Mouse (Mus musculus): ENCODE measurements around the gene Krtdap. TPM values are rescaled to one million over a fixed set of nuclear protein-coding genes. Genes with fewer than 3 reads are reported as not detected.
A peak's percentile ranks its signal among the peaks of the same experiment; 100 is the strongest.
"Not testable (repeated sequence)": the region's sequence is repeated elsewhere in the genome, so short reads cannot be mapped to it uniquely, and the experiment has no call there.

The Krtdap gene
- total RNA-seq (2021), result not detected
- long read RNA-seq, experiment 1, result 0 reads
- long read RNA-seq, experiment 2, result 0 reads

DNA sequence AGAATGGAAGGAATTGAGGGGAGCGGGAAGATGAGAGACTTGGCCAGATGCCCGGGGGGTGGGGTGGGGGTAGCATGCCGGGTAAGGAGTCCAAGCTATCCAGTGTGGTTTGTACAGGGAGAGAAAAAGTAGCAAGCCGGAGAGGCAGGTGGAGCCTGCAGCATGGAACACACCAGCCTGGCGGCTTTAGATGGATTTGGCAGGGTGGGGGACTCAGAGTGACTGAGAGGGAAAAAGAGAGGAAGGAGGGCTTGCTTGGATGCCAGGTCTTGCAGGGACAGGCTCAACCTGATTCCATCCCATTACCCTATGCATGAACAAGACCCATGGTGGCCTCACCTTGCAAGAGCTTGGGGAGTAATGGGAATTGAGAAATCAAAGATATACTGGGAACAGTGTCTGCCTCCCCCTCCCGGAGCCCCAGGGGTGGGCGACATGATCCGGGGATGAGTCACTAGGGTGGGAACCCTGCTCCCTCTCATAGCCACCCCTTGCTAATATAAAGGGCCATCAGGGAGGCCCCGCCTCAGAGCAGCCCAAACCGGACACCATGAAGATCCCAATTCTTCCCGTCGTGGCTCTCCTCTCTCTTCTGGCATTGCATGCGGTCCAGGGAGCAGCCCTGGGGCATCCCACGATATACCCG, at the start of gene Krtdap:
Krtdap (plus strand) TSS at position 520 of the 646 bp plus-strand sequence.
- no peak for DNase-seq (ENCODE audit: low spot score in 2 of 2)
- intact Hi-C loops (cut with DNase I), result no loop called here

- intact Hi-C loops (cut with DNase I); DNase-seq (ENCODE audit: low spot score in 2 of 2): not testable (repeated sequence)
These were observed 45.1 kb upstream of the Krtdap start for GRCm38 (mm10) chr7:30742570-30742969.

DNA sequence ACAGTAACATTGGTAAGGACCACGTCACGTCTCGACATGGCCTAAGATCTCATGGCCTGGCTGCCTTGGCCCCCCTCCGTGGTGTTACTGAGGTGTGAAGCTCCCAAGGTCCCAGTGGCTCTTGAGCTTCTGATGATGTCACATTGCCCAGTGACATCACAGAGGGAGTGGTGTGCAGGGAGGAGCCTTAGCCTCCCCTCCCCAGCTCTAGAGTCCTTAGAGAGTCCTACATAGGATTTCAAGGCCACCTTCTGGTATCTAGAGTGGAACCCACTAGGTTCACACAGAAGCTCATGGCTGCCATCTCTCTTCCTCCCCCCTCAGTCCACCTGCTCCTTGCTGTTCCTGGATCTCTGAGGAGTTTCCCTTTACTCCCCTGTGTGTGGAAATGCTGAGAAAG, 44.1 kb upstream of the Krtdap start, which contains the start of gene Gapdhs:
Gapdhs (minus strand) TSS at position 65 of the 400 bp plus-strand sequence.
- DNase-seq (ENCODE audit: low spot score in 2 of 2); intact Hi-C loops (cut with DNase I): not testable (repeated sequence)

DNA sequence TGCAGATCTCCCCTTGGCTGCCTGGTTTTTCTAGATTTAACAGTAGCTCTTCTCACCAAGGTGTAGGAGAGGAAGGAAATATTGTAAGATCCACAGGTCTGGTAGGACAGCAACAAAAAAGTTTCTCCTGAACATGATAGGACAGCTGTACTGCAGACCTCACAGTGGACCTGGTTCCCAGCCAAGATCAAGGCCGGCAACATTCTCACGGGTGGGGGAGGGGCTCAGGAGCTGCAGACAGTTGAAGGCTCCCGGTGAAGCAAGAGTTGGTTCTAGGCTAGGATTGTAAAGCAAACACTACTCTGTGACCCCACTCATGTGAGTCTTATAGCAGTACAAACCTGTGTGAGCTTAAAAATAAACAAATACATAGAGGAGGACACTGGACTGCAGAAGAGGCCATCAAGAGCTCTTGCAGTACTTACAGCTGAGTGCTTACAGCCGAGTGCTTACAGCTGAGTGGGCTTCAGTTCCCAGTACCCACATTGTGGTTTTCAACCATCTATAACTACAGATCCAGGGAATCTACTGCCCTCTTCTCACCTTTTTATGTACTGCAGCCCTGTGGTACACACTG, 43.6 kb upstream of the Krtdap start:
- no peak for DNase-seq (ENCODE audit: low spot score in 2 of 2)
- intact Hi-C loops (cut with DNase I), result no loop called here

DNA sequence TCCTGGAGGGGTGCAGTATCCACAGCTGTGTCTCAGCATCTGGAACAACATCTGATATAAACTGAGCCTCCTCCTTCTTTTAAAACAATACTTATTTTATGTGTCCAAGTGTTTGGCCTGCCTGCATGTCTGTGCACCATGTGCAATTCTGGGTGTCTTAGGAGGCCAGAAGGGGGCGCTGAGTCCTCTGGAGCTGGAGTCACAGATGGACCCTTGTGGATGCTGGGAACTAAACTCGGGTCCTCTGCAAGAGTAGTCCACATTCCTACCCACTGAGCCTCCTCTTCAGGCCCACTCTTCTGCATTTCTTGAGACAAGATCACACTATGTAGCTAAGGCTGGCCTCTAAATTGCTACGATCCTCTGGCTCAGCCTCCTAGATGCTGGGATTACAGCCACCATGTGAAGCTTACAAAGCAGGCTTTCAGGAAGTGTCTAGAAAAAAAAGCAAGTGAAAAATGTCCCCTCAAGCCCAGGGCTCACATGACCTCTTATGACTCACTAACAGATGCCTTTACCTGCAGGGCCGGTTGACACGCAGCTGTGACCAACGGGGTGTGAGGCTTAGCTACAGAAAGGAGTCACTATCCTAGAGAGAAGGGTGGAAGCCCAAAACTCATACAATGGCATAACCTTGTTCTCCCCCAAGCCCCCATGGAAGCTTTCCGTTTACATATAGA, 40.0 kb upstream of the Krtdap start:
- DNase-seq (ENCODE audit: low spot score in 2 of 2), result no peak
- intact Hi-C loops (cut with DNase I), result no loop called here

- no peak for DNase-seq (ENCODE audit: low spot score in 2 of 2)
- intact Hi-C loops (cut with DNase I), result no loop called here
These were observed 37.7 kb upstream of the Krtdap start for GRCm38 (mm10) chr7:30749824-30750606.

DNA sequence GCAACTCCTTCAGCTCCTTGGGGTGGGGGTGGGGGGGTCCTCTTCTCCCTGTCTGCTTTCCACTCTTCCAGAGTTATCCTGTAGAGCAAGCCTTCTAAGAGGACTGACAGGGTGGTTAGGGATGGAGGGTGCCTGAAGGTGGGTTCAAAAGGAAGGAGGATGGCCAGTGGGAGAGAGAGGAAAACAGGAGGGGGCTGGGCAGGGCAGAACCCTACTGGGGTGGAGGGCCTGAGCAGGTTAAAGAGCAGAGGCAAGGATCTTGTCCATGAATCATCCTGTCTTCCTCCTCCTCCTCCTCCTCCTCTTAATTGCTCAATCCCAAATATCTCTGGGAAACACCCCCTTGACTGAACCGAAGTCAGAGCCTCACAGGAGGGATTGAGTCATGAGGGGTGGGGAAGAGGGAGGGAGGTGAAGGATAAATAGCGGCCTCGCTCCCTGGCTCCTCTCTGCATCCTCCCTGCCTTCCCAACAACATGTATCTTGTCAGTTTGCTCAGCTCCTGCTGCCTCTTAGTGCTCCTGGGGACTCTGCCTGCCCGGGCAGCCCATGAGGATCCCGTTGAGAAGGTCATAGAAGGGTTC, 36.5 kb upstream of the Krtdap start, which contains the start of gene Sbsn:
Sbsn (plus strand) TSS at position 386 of the 584 bp plus-strand sequence.
- intact Hi-C loops (cut with DNase I), result no loop called here
- DNase-seq (ENCODE audit: low spot score in 2 of 2), result no peak

DNA sequence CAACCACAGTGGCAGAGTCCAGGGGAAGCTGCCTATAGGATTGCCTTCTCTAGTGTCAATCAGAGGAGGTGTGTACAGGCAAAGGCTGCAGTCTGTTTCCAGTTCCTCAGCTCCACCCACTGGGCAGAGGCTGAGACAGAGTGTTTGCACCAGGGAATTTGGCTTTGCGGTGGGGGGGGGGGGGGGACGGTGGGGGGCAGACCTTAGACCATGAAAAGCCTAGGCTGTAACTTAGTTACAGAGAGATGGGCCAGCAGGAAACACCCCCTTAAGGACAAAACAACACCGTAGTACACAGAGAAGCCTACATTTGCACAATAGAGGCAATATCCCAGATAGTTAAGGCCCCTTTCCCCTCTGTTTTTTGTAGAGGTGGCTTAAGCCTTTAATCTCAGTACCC, 30.7 kb upstream of the Krtdap start:
- no peak for DNase-seq (ENCODE audit: low spot score in 2 of 2)
- intact Hi-C loops (cut with DNase I), result no loop called here

GRCm38 (mm10) chr7:30758853-30759252, 28.8 kb upstream of the Krtdap start:
- intact Hi-C loops (cut with DNase I), result no loop called here
- no peak for DNase-seq (ENCODE audit: low spot score in 2 of 2)

- intact Hi-C loops (cut with DNase I), result no loop called here
These were observed 25.8 kb upstream of the Krtdap start for GRCm38 (mm10) chr7:30761769-30762352.

DNA sequence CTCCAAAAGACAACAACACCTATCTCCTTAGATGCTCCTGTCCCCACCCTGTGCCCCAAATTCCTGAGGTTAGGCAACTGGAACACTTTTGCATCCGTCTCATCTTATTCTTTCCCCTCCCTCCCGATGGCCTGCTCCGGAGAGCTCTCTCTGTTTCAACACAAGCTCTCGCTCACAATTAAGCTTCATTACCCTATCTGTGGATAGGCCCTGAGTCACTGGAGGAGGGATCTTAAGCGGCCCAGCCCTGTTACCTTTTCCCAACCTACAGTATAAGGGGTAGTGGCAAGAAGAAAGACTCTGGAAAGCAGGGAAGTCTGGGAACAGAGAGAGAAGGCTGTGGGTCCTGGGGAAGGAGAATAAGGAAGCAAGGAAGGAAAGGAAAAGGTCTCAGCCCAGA, 24.2 kb upstream of the Krtdap start, which contains the start of gene Dmkn:
Dmkn (plus strand) TSS at position 301 of the 400 bp plus-strand sequence.
- intact Hi-C loops (cut with DNase I), result no loop called here

More at GRCm38 (mm10) chr7:30761769-30762352, 25.8 kb upstream of the Krtdap start:
- DNase-seq (ENCODE audit: low spot score in 2 of 2), result no peak

DNA sequence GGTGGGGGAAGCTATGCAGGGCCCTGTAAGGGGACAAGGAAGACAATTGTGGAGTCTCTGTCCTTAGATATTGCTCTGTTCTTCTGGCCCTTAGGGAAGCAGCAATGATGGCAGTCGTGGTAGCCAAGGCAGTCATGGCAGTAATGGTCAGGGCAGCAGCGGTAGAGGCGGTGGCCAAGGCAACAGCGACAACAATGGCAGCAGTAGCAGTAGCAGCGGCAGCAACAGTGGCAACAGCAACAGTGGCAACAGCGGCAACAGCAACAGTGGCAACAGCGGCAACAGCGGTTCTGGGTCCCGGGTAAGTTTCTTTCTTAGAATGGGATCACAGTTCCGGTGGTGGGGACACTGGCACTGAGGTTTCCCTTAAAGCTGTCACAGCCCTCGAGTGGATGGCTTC, 22.5 kb upstream of the Krtdap start:
- peak in 1 of 2 experiments; percentile 15 for DNase-seq (ENCODE audit: low spot score in 2 of 2)
- intact Hi-C loops (cut with DNase I), result no loop called here

More for the DNA sequence above, 24.2 kb upstream of the Krtdap start, which contains the start of gene Dmkn:
- no peak for DNase-seq (ENCODE audit: low spot score in 2 of 2)

GRCm38 (mm10) chr7:30766408-30766807, 21.3 kb upstream of the Krtdap start:
- DNase-seq (ENCODE audit: low spot score in 2 of 2), result no peak
- intact Hi-C loops (cut with DNase I), result no loop called here

DNA sequence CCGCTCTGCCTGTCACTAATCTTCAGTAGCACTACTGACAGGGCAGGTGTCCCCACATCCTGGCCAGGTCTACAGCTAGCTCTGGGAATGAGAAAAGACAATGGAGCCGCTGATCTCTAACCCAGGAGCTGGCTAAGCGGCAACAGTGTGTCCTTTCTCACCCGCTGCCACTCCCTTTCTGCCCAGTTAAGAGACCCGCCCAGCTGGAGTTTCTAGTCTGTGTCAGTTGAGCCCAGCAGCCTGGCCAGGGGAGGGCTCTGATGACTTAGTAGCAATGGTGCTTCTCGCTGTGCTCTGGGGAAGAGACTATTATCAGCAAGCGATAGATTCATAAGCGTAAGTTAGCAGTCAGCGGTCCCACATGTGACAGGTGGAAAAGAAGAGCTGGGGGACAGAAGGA, 18.5 kb upstream of the Krtdap start:
- DNase-seq (ENCODE audit: low spot score in 2 of 2), result no peak
- intact Hi-C loops (cut with DNase I), result no loop called here

DNA sequence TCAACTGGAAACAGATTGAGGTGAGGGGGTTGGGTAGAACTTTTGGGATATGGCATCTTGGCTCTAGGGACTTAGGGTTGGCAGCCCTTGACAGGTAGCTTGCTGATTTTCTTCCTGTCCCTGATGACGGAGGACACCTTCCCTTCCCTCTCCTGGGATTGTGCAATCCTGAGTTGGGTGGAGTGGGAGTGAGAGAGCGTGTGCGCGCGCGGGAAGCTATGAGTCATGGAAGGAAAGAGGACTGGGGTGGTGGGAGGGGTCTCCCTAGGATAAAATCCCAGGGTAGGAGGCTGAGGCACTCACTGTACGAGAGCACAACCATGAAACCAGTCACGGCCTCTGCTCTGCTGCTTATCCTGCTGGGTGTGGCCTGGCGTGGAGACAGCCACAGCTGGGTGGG, 11.6 kb upstream of the Krtdap start:
- intact Hi-C loops (cut with DNase I), result no loop called here

GRCm38 (mm10) chr7:30777081-30777579, 10.6 kb upstream of the Krtdap start:
- DNase-seq (ENCODE audit: low spot score in 2 of 2), result no peak
- intact Hi-C loops (cut with DNase I), result no loop called here

More for the DNA sequence above, 11.6 kb upstream of the Krtdap start:
- DNase-seq (ENCODE audit: low spot score in 2 of 2), result peak in 1 of 2 experiments; percentile 16

- intact Hi-C loops (cut with DNase I), result no loop called here
- no peak for DNase-seq (ENCODE audit: low spot score in 2 of 2)
These were observed 9.8 kb upstream of the Krtdap start for GRCm38 (mm10) chr7:30777911-30778310.

DNA sequence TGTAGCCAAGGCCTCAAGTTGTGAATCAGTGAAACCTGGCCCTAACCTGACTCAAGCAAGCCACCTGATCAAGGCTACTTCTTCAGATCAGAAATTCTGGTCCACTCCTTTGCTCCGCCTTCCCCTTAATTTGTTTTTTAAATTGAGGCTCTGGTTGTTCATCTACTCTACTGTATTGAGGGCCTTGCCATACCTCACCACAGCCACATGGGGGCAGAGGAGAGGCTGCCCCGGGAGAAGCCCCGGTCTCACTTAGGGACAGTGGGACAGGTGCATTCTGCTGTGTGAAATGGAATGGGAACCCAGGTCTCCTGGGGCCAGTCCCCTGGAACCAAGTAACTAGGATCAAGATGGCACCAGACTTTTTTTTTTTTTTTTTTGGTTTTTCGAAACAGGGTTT, 5.9 kb upstream of the Krtdap start:
- intact Hi-C loops (cut with DNase I), result no loop called here
- no peak for DNase-seq (ENCODE audit: low spot score in 2 of 2)

DNA sequence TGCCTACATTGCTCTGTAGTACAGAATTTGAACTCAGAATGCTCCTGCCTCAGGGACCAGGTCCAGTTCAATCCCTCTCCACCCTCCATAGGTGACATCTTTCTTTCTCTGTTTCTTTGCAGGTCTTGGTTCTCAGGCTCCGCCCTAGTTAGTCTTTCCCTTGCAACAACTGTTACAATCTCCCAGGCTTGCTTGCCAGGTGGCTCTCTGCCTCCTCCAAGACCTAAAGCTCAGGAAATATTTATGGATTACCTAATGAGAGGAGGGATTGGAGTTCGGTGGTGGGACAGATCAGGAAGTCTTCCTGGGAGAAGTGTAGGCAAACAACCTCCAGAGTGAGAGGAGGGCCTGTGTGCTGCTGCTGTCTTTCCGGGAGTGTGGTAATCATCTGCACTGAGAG, 5.0 kb upstream of the Krtdap start:
- DNase-seq (ENCODE audit: low spot score in 2 of 2), result no peak

More for the DNA sequence above, 5.0 kb upstream of the Krtdap start:
- intact Hi-C loops (cut with DNase I), result no loop called here

All from left cerebral cortex, postnatal 14 days (tissue).